Mouse (Mus musculus) layer of hippocampus, adult 9-10 months (tissue): ENCODE results near the gene Yrdc.

ENCODE experiments used
- DNase-seq: peaks from one replicate; pipeline ENCODE4 v3.0.0; 2022; ENCODE audit warnings: low spot score

The Yrdc gene

GRCm38 (mm10) chr4:124850261-124850913, at the start of gene Yrdc:
Gene Yrdc, plus strand, starts transcription at chr4:124850679.
- peak; percentile 78 for DNase-seq

DNA sequence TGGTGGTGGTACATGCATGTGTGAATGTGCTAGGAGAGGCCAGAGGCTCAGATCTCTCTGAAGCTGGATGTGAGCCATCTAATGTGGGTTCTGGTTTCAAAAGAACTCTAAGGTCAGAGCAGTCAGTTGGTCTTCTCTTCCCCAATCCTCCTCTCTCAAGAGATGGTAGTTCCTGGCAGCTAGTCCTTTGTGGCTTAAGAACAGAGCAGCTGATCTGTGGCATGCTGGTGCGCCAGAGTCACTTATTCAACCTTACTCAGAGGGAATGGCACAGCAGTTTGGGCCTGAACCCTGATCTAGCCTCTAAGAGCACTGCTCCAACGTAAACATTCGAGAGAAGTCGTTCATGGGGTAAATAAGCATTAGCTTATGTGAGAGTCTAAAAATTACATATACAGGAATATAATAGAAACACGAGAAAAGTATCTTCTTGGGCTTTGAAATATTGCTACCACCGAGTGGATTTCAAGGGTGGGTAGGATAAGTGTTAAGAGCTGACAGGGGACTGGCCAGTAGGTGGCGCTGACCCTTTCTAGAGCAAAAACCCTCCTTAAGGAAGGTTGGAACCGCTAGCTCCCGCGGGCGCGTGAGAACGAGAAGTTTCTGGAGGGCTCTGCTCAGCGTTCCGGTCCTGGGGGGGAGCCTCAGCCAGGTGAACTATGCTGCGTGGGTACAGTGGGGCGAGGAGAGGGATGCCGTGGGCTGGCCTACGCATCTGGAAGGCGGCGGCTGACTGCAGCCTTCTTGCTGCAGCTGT, 48.7 kb upstream of the Yrdc start, which contains the start of gene Mtf1:
TSS of gene Mtf1 (plus strand) at position 553 of the 757 bp plus-strand sequence.
- peak; percentile 65 for DNase-seq

GRCm38 (mm10) chr4:124802309-124803260, 47.9 kb upstream of the Yrdc start:
- DNase-seq: peak; percentile 77

- DNase-seq: no peak
Observed at GRCm38 (mm10) chr4:124803406-124803805, 47.1 kb upstream of the Yrdc start.

DNA sequence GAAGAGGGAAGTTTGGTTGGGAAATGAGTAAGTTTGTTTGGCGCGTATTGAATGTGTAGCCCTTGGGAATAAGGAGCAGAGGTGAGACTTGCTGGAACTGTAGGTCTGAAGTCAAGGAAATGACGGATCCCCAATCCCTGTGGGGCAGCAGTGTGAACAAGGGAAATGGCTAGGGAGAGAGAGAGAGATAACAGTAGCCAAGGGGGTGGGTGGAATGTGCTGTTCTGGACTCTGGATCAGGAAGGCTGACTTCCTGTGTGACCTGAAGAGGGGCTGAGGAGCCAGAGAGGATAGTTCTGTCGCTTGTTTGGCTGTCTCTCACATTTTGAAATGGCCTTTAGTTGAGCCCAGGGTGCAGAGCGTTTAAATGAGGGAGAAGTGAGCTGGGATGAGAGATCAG, 42.0 kb upstream of the Yrdc start:
- no peak for DNase-seq

DNA sequence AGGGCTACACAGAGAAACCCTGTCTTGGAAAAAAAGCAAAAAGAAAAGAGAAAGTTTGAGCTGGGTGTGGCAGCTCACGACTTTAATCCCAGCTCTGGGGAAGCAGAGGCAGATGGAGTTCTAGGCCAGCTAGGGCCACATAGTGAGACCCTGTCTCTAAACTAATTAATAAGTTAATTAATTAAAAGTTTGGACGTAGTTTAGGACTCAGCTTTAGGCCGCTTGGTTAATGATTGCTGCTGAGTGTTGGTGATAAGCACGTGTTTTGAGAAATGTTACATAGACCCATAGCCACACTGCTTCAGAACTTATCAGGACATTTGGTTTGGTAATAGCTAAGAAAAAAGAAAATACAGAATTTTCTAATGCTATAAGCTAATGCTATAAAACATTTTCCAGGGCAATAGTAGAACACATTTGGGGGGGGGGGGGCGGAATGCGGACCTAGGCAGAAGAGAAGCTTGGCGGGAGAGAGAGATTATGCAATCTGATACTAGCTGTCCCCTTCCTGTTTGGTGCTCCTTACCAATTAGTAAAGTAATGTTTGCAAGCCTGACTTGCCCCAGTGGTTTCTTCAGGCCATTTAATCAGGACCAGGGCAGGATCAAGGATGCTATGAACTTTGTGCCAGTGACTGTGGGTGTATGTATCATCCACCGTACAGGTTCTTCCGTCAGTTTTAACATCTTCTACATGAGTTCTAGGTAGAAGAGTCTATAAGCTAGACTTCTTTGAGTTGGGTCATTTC, 41.2 kb upstream of the Yrdc start:
- DNase-seq: no peak

DNA sequence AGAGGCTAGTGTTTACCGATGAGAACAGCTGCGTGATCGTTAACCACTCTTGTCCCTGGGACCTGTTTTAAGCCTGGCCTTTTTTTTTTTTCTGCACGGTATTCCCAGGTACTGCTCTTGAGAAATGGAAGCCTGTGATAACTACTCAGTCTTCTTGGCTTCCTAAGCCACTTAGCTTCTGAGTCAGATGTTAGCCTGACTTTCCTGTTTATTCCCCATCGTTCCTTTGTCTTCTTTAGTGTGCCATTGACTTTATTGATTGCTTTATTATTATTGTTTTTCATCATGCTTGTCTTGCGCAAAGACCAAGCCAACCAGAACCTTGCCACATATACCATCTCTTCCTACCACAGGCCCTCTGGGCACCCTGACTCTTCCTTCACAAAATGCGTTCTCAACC, 40.4 kb upstream of the Yrdc start:
- no peak for DNase-seq

DNA sequence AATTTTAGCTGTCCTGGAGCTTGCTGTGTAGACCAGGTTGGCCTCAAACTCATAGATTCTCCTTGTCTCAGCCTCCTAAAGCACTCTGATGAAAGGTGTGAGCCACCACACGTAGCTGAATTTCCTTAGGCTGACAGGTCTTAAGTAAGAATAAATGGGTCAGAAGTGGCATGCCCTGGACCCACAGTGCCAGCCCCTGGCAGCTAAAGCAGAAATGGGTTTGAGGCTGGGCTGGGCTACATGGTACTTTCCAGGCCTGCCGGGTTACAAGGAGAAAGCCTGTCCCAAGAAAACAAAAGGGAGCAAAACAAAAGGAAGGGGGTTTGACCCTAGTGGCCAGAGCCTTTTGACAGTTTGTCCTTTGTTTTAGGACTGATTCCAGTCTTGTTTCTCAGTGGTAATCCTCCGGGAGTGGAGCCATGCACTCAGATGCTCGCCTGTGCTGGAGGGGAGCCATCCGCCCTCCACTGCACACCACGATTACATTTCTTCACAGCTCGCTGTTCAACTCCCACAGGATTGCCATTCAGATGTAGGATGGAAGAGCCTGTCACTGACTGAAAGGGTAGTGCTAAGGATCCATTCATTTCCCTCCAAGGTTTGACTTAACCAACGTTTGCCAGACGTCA, 39.0 kb upstream of the Yrdc start:
- peak; percentile 52 for DNase-seq

GRCm38 (mm10) chr4:124815901-124816300, 34.6 kb upstream of the Yrdc start:
- DNase-seq: no peak

DNA sequence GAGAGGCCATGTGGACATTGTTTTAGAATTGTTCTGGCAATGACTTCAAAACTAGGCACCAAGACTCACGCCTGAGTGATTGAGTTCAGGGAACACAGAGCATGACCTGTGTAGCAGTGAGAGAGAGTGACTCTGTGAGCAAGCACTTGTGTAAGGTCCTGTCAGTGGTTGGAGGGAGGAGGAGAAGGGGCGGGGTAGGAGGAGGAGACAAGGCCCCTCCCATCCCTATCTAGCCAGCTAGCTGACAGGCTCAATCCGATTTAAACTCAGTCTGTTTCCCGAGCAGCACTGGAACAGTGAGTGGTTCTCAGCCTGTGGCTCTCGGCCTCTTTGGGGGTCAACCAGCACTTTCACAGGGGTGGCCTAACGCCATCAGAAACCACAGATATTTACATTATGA, 32.7 kb upstream of the Yrdc start:
- DNase-seq: no peak

DNA sequence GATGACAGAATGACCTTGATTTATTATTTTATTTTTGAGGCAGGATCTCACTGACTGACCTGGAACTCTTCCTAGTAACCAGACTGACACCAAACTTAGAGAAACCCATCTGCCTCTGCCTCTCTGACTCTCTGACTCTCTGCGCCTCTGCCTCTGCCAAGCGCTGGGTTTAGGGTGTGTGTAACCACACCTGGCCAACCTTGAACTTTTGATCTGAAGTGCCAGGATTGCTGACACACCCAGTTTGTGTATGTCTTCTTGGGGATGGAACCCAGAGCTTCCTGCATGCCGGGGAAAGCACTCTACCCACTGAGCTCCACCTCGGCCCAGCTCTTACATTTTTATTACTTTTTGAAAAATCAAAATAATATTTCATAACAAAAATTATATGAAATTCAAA, 31.6 kb upstream of the Yrdc start:
- DNase-seq: no peak

DNA sequence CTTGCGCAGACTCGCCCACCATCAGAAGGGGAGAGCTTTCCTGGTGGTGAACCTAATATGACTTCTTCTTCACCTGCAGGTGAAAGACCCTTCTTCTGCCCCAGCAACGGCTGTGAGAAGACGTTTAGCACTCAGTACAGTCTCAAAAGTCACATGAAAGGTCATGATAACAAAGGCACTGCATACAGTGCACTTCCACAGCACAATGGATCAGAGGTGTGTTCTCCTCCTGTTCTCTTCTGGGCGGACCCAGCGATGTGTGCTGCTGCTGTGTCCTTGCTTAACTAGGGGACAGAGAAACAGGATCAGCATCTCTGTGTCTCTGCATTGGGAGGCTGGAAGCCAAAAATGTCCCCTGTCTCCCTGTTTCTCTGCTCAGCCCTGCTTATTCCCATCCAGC, 25.5 kb upstream of the Yrdc start:
- DNase-seq: no peak

GRCm38 (mm10) chr4:124825371-124825965, 25.0 kb upstream of the Yrdc start:
- DNase-seq: no peak

- DNase-seq: no peak
Observed at GRCm38 (mm10) chr4:124829671-124830070, 20.8 kb upstream of the Yrdc start.

GRCm38 (mm10) chr4:124832796-124833195, 17.7 kb upstream of the Yrdc start:
- no peak for DNase-seq

DNA sequence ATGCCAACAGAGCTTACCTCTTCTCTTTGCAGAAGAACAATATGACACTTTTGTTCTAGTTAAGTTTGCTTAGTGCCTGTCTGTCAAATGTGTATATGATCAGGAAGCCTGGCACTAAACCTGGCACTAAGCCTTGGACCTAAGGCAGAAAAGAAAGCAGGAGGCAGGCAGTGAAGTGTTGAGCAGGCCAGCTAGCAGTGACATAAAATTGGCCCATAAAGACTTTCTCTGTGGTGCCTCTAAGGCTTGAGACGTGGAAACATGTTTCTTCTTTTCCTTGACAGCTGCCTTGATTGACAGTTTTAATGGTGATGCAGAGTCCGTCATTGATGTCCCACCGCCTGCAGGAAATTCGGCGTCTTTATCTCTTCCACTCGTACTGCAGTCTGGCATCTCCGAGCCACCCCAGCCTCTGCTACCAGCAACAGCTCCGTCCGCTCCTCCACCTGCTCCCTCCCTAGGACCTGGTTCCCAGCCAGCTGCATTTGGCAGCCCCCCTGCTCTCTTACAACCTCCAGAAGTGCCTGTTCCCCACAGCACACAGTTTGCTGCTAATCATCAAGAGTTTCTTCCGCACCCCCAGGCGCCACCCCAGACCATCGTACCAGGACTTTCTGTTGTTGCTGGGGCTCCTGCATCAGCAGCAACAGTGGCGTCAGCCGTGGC, 12.3 kb upstream of the Yrdc start:
- DNase-seq: no peak

DNA sequence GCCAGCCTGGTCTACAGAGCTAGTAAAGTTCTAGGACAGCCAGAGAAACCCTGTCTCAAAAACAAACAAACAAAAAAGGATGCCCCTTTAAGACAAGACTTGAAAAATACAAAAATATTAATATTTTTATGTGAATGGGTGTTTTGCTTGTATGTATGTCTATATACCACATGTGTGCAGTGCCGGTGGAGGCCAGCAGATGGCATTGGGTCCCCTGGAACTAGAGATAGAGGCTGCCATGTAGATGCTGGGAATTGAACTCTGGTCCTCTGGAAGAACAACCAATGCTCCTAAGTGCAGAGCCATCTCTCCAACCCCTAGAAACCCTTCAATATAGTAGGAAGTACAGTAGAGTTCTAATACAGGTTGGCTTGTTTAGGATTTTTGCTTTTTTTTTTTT, 9.5 kb upstream of the Yrdc start:
- no peak for DNase-seq

GRCm38 (mm10) chr4:124843493-124843892, 7.0 kb upstream of the Yrdc start:
- no peak for DNase-seq

DNA sequence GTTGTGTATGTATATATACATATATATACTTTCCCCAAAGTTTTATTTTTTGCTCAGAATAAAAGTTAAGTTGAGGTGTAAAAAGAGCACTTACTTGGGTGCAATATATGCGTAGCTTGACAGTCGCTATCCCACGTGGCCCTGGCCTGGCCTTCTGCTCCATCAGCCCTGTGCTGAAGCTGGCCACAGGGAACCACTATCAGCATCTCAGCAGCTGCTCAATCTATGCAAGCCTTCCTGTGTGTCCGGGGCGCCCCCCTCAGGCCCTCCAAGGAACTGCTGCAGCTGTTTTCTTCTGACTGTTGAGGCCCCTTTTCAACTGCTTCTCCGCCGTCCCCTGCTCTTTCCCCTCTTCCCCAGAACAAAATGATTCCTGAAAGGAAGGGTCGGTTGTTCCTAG, 2.9 kb upstream of the Yrdc start:
- peak; percentile 94 for DNase-seq

DNA sequence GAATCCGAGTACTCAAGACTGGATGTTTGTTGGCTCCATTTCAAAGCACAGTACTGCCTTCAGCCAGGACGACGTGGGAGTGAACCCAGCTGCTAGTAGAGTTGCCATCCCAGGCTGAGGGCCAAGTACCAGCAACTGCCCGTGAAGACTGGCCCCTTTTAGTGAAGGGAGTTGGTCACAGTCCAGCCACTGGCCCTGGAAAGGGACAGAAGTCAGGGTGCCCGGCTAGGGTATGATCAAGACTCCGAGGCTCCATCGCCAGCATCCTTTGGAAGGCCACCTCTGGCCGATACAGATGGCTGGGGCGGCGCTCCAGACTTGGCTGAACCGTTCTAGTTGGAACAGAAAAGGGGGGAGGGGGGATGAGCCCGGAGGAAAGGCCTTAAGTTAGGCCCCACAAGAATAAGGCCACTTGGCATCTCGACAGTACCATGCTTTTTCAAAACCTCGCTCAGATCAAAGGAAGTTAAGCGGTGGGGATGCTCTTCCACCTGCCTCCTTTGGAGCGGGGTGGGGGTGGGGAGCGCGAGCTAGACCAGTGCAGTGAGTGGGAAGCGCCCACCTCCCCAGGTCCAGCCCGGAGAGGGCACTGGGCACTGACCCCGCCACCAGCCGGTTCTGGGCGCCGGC, 733 bp upstream of the Yrdc start:
- no peak for DNase-seq
